Mouse (Mus musculus): ENCODE results near the gene Dnah8.

Gene Dnah8

GRCm38 (mm10) chr17:30750269-30750668, 126.1 kb downstream of the Dnah8 start:
- POLR2A ChIA-PET: no interaction called here
- CTCF ChIA-PET: interaction anchor here in 1 of 4 experiments (4.4 kb wide), 1 partner anchor 22 kb away, joined by 21 read pairs; no protein-coding TSS in a partner anchor

- ChIA-PET CTCF (interaction anchor here (0.6 to 3.5 kb wide), 13 partner anchors 8 to 512 kb away, joined by 3 to 11 read pairs (median 4); no protein-coding TSS in a partner anchor), POLR2A (interaction anchor here in 2 of 4 experiments (0.5 to 0.9 kb wide), 3 partner anchors 13 to 52 kb away, joined by 3 to 5 read pairs (median 4); no protein-coding TSS in a partner anchor)
These were observed 128.2 kb downstream of the Dnah8 start for GRCm38 (mm10) chr17:30752370-30752818.

GRCm38 (mm10) chr17:30753201-30753600, 129.0 kb downstream of the Dnah8 start:
- POLR2A ChIA-PET: interaction anchor here in 1 of 4 experiments (0.9 kb wide), 1 partner anchor 13 kb away, joined by 3 read pairs; no protein-coding TSS in a partner anchor
- CTCF ChIA-PET: interaction anchor here (0.6 to 3.5 kb wide), 14 partner anchors 9 to 511 kb away, joined by 3 to 11 read pairs (median 4); no protein-coding TSS in a partner anchor

GRCm38 (mm10) chr17:30756771-30757170, 132.6 kb downstream of the Dnah8 start:
- ChIA-PET CTCF (interaction anchor here in 3 of 4 experiments (0.6 to 5.2 kb wide), 7 partner anchors 10 to 188 kb away, joined by 4 to 44 read pairs (median 4); no protein-coding TSS in a partner anchor), POLR2A (no interaction called here)

- POLR2A ChIA-PET: interaction anchor here in 1 of 4 experiments (1.0 to 3.2 kb wide), 5 partner anchors 9 to 54 kb away, joined by 3 to 10 read pairs (median 5); no protein-coding TSS in a partner anchor
- CTCF ChIA-PET: interaction anchor here (0.5 to 5.2 kb wide), 24 partner anchors 9 to 727 kb away, joined by 3 to 44 read pairs (median 4); no protein-coding TSS in a partner anchor
These were observed 136.2 kb downstream of the Dnah8 start for GRCm38 (mm10) chr17:30760307-30760706.

GRCm38 (mm10) chr17:30764276-30764675, 140.1 kb downstream of the Dnah8 start:
- ChIA-PET CTCF (interaction anchor here in 1 of 4 experiments (0.8 to 1.2 kb wide), 4 partner anchors 10 to 20 kb away, joined by 3 to 4 read pairs (median 4); no protein-coding TSS in a partner anchor), POLR2A (interaction anchor here in 1 of 4 experiments (0.9 to 1.1 kb wide), 3 partner anchors 15 to 36 kb away, joined by 3 to 5 read pairs (median 3); no protein-coding TSS in a partner anchor)

GRCm38 (mm10) chr17:30774416-30774815, 150.3 kb downstream of the Dnah8 start:
- CTCF ChIA-PET: interaction anchor here in 2 of 4 experiments (0.8 to 1.3 kb wide), 4 partner anchors 11 to 121 kb away, joined by 3 to 6 read pairs (median 4); no protein-coding TSS in a partner anchor
- POLR2A ChIA-PET: no interaction called here

- CTCF ChIA-PET: interaction anchor here in 3 of 4 experiments (0.6 to 1.3 kb wide), 5 partner anchors 11 to 139 kb away, joined by 3 to 6 read pairs (median 3); no protein-coding TSS in a partner anchor
- POLR2A ChIA-PET: no interaction called here
These were observed 150.9 kb downstream of the Dnah8 start for GRCm38 (mm10) chr17:30775096-30775495.

- ChIA-PET POLR2A (no interaction called here), CTCF (interaction anchor here in 2 of 4 experiments (0.6 to 1.1 kb wide), 2 partner anchors 36 to 1732 kb away, joined by 3 to 5 read pairs; no protein-coding TSS in a partner anchor)
These were observed 156.9 kb downstream of the Dnah8 start for GRCm38 (mm10) chr17:30781046-30781445.

- CTCF ChIA-PET: interaction anchor here in 1 of 4 experiments (0.6 to 1.0 kb wide), 2 partner anchors 22 to 92 kb away, joined by 4 to 5 read pairs; no protein-coding TSS in a partner anchor
- POLR2A ChIA-PET: no interaction called here
These were observed 158.1 kb downstream of the Dnah8 start for GRCm38 (mm10) chr17:30782286-30782685.

GRCm38 (mm10) chr17:30788361-30788760, 164.2 kb downstream of the Dnah8 start:
- ChIA-PET POLR2A (no interaction called here), CTCF (no interaction called here)

GRCm38 (mm10) chr17:30790816-30791215, 166.7 kb downstream of the Dnah8 start:
- CTCF ChIA-PET: interaction anchor here in 2 of 4 experiments (0.6 to 1.4 kb wide), 2 partner anchors 28 to 160 kb away, joined by 3 to 5 read pairs; no protein-coding TSS in a partner anchor
- POLR2A ChIA-PET: interaction anchor here in 1 of 4 experiments (0.5 kb wide), 1 partner anchor 180 kb away, joined by 4 read pairs; no protein-coding TSS in a partner anchor

- CTCF ChIA-PET: interaction anchor here in 1 of 4 experiments (1.1 kb wide), 1 partner anchor 8 kb away, joined by 3 read pairs; no protein-coding TSS in a partner anchor
These were observed 168.2 kb downstream of the Dnah8 start for GRCm38 (mm10) chr17:30792396-30792795.

GRCm38 (mm10) chr17:30796616-30797015, 172.5 kb downstream of the Dnah8 start:
- CTCF ChIA-PET: interaction anchor here in 1 of 4 experiments (1.1 kb wide), 1 partner anchor 69 kb away, joined by 4 read pairs; no protein-coding TSS in a partner anchor
- POLR2A ChIA-PET: no interaction called here

More at GRCm38 (mm10) chr17:30792396-30792795, 168.2 kb downstream of the Dnah8 start:
- POLR2A ChIA-PET: no interaction called here

GRCm38 (mm10) chr17:30800261-30800985, 176.3 kb downstream of the Dnah8 start:
- CTCF ChIA-PET: interaction anchor here (0.5 to 9.2 kb wide), 28 partner anchors 7 to 513 kb away, joined by 3 to 93 read pairs (median 4); no protein-coding TSS in a partner anchor

GRCm38 (mm10) chr17:30803668-30804067, 179.5 kb downstream of the Dnah8 start:
- CTCF ChIA-PET: interaction anchor here (0.5 to 9.2 kb wide), 43 partner anchors 8 to 1195 kb away, joined by 3 to 93 read pairs (median 4); no protein-coding TSS in a partner anchor
- POLR2A ChIA-PET: interaction anchor here (0.6 to 2.0 kb wide), 7 partner anchors 36 to 194 kb away, joined by 3 to 4 read pairs (median 3); partner anchors contain the start of gene Glp1r (in 1 of the 4)

More at GRCm38 (mm10) chr17:30800261-30800985, 176.3 kb downstream of the Dnah8 start:
- POLR2A ChIA-PET: interaction anchor here in 3 of 4 experiments (0.6 to 1.7 kb wide), 34 partner anchors 9 to 1349 kb away, joined by 3 to 9 read pairs (median 3); no protein-coding TSS in a partner anchor

- ChIA-PET CTCF (interaction anchor here in 3 of 4 experiments (0.5 to 9.2 kb wide), 7 partner anchors 12 to 315 kb away, joined by 3 to 93 read pairs (median 5); no protein-coding TSS in a partner anchor), POLR2A (no interaction called here)
These were observed 180.8 kb downstream of the Dnah8 start for GRCm38 (mm10) chr17:30804955-30805354.

- CTCF ChIA-PET: interaction anchor here in 3 of 4 experiments (0.5 to 9.2 kb wide), 7 partner anchors 11 to 314 kb away, joined by 3 to 93 read pairs (median 5); no protein-coding TSS in a partner anchor
- POLR2A ChIA-PET: no interaction called here
These were observed 181.4 kb downstream of the Dnah8 start for GRCm38 (mm10) chr17:30805511-30806059.
